Mouse (Mus musculus) thymus, postnatal 0 days (tissue): ENCODE data around the gene Lyar. TPM values are rescaled to one million over a fixed set of nuclear protein-coding genes. Genes with fewer than 3 reads are reported as not detected.
A peak's percentile ranks its signal among the peaks of the same experiment; 100 is the strongest.

Experiments used
- DNase-seq: peaks from one replicate; pipeline ENCODE4 v3.0.0-alpha.2; 2015; ENCODE audit warnings: low spot score
- polyA plus RNA-seq: library from polyadenylated mRNA; unstranded; fragments of >200 nt; fragmentation: Nextera tagmentation; extraction: Ambion mirVana; gene quantifications from 2 replicates; pipeline ENCODE4 v1.2.1, GENCODE M21; 2015

The Lyar gene
- polyA plus RNA-seq: 113 and 144 TPM in 2 replicates

DNA sequence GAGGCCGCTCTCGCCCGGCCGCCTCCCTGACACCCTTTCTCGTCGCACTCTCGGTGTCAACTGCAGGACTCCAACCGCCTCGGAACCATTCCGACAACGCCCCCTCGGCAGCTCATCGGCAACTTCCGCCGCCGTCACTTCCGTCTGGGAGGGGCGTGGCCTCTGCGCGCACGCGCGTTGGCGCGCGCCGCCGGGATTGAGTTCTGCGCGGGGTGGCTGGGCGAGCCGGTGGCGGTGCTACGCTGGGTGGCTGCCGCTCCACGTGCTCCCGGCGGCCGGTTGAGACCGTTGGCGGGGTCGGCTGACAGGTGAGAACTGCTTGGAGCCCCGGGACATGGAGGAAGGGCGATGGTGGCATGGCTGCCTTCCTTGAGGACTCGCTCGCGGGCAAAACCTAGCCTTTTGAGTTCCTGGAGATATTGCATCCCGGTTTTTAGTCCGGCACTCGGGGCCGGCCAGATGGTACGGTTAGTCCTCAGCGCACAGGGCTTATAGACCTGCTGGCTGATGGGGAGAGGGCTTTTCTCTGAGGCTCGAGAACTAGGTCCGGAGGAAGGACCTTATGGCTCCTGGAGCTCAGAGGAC lies at the start of gene Lyar, which contains the start of gene Zbtb49:
Gene Lyar (plus strand): TSS at position 143 of the 585 bp plus-strand sequence.
Gene Zbtb49 (minus strand): TSS at position 130 of the 585 bp plus-strand sequence.
- DNase-seq: peak; percentile 94

- DNase-seq: no peak
Observed at GRCm38 (mm10) chr5:38173766-38174165, 46.5 kb upstream of the Lyar start.

DNA sequence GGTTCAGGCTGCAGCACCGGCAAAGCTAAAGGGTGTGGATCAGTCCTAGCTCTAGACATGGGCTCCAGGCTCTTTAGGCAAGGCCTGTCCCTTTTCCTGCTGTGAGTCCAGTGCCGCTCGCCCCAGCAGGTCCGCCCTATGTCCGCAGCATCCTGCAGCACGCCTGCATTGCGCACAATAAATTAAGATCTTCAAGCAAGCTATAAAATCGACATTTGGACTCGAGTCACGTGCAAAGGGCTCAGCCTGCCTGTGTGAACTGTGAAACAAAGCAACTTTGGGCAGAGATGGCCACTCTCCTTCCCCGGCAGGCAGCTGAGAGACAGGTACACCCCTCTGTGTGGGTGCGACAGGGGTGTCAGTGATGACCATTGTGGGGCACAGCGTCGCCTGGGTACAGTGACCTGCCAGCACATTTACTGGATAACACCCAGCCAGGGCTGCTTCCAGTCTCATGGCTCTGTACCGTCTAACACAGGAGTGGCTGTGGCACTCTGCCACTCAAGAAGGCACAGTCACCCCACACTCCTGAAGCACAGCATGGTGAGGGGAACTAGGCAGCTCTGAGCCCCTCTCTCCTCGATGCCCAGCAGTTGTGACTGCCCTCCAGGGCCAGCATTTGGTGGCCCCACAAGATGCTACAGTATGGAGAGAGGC lies 45.9 kb upstream of the Lyar start:
- no peak for DNase-seq

DNA sequence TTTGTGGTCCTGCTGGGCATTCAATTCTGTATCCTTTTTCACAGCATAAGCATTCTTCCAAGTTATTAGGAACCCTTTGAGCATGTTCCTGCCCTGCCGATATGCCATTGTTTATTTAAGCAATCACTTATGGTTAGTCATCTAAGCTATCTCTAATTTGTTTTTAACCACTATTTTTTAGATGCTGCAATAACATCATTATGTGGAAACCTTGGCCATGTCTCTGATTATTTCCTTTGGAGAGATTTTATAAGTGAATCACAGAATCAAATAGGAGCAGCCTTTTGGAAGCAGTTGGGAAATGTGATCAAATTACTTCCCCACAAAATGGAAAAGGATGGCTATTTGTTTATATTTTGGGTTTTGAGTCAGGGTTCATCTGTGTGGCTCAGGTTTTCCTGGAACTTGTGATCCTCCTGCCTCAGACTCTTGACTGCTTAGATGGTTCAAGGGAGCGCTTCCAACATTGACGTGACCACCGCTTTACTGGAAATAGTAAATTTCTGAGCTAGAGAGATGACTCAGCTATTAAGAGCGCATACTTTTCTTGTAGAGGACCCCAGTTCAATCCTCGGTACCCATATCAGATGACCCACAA lies 35.5 kb upstream of the Lyar start:
- no peak for DNase-seq

DNA sequence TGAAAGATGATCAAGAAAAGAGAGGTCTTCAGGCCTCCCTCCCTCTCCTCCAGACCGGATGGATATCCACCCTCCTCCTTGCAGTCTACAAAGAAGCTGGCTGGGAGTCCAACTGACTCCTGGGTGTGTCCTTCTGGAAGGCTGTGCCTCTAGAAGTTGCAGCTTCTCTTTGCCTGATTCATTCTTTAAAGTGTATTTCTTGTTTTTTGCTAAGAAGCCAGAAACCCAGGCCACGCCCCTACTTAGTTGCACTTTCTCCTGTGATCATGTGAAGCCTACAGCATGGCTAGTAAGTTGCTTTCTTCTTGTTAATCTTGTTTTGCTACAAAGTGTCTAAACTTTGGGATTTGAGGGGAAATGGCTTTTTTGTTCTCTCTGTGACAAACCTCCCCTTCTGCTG lies 33.3 kb upstream of the Lyar start:
- no peak for DNase-seq

GRCm38 (mm10) chr5:38190907-38191306 lies 29.4 kb upstream of the Lyar start:
- no peak for DNase-seq

- no peak for DNase-seq
Observed at GRCm38 (mm10) chr5:38194946-38195345, 25.3 kb upstream of the Lyar start.

DNA sequence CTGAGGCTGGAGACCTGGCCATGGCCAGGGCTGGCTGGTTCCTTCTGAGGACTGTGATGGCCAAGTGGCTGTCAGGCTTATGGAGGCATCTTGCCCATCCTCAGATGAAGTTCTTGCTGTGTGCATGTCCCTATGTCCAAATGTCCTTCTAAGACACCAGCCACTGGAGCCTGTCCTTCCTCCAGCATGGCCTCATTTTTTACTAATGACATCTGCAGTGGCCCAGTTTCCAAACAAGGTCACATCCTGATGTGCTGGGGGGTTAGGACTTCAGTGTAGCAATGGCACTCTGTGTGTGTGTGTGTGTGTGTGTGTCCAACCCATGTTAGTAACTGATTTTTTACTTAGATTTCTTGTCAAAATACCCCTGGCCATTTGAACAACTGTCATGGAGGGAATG lies 24.3 kb upstream of the Lyar start:
- DNase-seq: no peak

GRCm38 (mm10) chr5:38196821-38197481 lies 23.3 kb upstream of the Lyar start:
- DNase-seq: no peak

- DNase-seq: peak; percentile 67
Observed at GRCm38 (mm10) chr5:38197482-38197823, 22.8 kb upstream of the Lyar start.

DNA sequence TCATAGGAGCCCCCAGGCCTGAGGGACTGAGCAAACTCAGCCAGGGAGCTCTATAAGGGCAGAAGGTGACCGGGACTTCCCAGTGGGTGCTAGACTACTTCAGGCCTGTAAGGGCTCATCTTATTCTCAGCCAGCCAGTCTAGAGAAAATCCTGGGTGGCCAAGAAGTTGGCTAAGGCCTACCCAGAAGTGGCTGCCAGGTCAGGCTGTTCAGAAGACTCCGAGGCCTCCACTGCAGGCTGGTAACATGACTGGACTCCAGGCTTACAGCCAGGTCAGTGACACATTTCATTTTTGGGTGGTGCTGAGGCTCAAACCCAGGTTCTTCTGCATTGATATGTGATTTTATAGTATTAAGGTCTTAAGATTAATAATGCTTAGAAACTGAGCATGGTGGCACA lies 20.6 kb upstream of the Lyar start:
- no peak for DNase-seq

GRCm38 (mm10) chr5:38205303-38205726 lies 15.0 kb upstream of the Lyar start:
- DNase-seq: no peak

DNA sequence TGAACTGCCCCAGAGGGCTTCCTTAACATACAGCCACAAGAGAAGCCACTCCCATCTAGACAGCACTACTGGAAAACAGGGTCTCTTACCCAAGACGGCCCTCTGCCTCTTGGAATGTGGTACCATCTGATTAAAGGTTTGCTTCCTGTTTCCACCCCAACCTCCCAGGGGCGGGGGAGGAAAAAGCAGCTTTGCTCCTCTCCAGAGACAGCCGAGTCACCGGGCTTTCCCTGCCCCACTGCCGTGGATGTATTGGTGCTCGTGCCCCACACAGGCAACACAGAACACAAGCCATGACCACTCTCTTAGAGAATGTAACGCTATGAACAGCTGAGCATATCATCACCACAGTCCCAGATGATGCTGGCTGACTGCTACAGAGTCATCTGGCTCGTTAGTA lies 11.3 kb upstream of the Lyar start:
- no peak for DNase-seq

DNA sequence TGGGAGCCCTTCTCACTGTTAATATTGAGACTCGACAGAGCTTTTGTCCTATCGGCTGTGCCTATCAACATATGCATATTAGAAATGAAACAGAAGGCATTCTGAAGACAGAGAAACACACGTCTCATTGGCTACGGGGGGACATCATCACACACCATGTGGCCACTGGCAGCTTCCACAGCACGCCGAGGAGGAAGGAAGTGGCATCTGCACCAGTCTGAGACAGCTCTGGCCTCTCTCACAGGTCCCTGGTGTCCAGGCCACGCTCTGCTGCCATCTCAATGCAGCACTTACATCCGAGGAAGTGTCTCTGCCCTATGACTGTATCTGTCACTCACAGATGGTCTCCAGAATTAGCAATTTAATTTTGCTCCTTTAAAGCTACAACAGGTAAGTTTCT lies 8.6 kb upstream of the Lyar start:
- no peak for DNase-seq

DNA sequence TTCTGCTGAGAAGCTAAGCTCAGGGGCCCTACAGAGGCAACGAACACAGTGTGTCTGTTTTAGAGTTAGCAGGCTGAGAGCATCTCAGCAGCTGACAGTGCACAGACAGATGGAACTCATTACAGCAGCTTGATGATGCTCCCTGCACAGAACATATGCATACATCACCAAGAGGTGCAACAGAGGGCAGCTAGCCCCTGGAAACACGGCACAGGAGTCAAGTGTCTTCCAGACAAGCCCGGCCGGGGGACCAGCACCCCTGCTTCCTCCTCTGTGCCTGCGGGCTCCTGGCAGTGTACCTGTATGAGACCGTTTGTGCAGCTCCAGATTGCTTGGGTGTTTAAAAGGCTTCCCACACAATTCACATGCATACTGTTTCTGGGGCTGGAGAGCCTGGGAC lies 7.3 kb upstream of the Lyar start:
- no peak for DNase-seq

DNA sequence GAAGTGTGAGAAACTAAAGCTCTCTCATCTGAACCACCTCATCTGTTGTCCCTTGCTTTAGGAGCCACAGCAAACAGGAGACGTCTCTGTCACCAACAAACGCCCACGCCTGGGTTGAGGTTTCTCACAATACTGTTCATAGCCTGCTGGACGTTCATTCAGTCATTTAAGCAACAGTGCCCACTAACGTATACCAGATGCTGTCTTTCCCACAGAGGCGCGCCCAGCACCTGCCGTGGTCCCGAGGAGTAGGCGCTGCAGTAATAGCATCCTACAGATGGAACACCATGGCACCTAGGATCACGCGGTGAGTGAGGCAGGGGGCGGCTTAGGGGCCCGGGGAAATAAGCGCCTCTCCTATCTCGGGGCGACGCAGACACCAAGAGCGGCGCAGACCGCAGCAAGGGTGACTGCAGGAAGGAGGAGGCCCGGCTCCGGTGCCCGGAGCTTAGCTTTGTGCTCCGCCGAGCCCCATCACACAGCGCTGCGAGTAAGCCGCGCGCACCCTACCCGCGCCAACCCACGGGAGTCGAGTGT lies 431 bp upstream of the Lyar start:
- DNase-seq: no peak

GRCm38 (mm10) chr5:38235422-38235821 lies 15.2 kb downstream of the Lyar start:
- peak; percentile 45 for DNase-seq

DNA sequence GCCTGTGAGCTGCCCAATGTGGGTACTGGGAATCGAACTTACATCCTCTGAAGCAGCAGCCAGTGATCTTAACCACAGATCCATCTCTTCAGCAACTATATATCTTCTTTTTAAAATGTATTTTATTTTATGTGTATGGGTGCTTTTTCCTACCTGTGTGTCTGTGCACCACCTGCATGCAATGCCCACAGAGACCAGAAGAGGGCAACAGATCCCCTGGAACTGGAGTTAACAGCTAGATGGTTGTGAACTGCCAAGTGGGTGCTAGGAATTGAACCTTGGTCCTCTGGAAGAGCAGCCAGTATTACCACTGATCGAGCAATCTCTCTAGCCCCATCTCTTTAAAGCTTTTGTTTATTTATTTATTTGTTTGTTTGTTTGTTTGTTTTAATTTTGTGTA lies 16.4 kb downstream of the Lyar start:
- no peak for DNase-seq

- DNase-seq: no peak
Observed at GRCm38 (mm10) chr5:38240727-38241472, 20.6 kb downstream of the Lyar start.

- DNase-seq: no peak
Observed at GRCm38 (mm10) chr5:38241473-38241834, 21.2 kb downstream of the Lyar start.

GRCm38 (mm10) chr5:38241966-38242365 lies 21.7 kb downstream of the Lyar start:
- no peak for DNase-seq
